Mouse (Mus musculus) forebrain, embryonic 14.5 days (tissue): ENCODE results near the gene Dmbt1. TPM values are rescaled to one million over a fixed set of nuclear protein-coding genes. Genes with fewer than 3 reads are reported as not detected.
"Not testable (repeated sequence)": the region's sequence is repeated elsewhere in the genome, so short reads cannot be mapped to it uniquely, and the experiment has no call there.

Source experiments
- ATAC-seq: fragments of 200-750 bp; cut with Nextera tagmentation; 2 replicates; pipeline ENCODE4 v1.8.0; 2017; ENCODE audit warnings: mild to moderate bottlenecking, moderate library complexity
- DNase-seq: peaks from one replicate; pipeline ENCODE4 v3.0.0-alpha.2; 2015; ENCODE audit warnings: low spot score
- H3K27ac ChIP-seq: fragments of 300-500 bp; sonication (generic); 2 replicates; pipeline ENCODE4 v1.5.1; 2014; ENCODE audit warnings: low read depth, mild to moderate bottlenecking, control low read depth, low read length, moderate library complexity
- H3K27me3 ChIP-seq: fragments of 300-500 bp; sonication (generic); replicated peaks from 2 replicates; pipeline ENCODE4 v1.6.1; 2014; ENCODE audit warnings: low read length, control low read depth, mixed read lengths; ENCODE audit not compliant: control insufficient read depth, insufficient read depth
- H3K36me3 ChIP-seq: fragments of 300-500 bp; sonication (generic); 2 replicates; pipeline ENCODE4 v1.6.1; 2014; ENCODE audit warnings: low read length, control low read depth; ENCODE audit not compliant: control insufficient read depth, insufficient read depth
- H3K4me1 ChIP-seq: fragments of 300-500 bp; sonication (generic); 2 replicates; pipeline ENCODE4 v1.6.1; 2014; ENCODE audit warnings: antibody characterized with exemption, low read length, control low read depth; ENCODE audit not compliant: control insufficient read depth, insufficient read depth
- H3K4me2 ChIP-seq: fragments of 300-500 bp; sonication (generic); 2 replicates; pipeline ENCODE4 v1.6.1; 2014; ENCODE audit warnings: mild to moderate bottlenecking, control low read depth, low read length
- H3K4me3 ChIP-seq: fragments of 300-500 bp; sonication (generic); 2 replicates; pipeline ENCODE4 v1.5.1; 2014; ENCODE audit warnings: low read depth, low read length, control low read depth
- H3K9ac ChIP-seq: fragments of 300-500 bp; sonication (generic); 2 replicates; pipeline ENCODE4 v1.6.1; 2014; ENCODE audit warnings: mild to moderate bottlenecking, low read length, control low read depth, moderate library complexity
- H3K9me3 ChIP-seq: fragments of 300-500 bp; sonication (generic); replicated peaks from 2 replicates; pipeline ENCODE4 v1.6.1; 2016; ENCODE audit warnings: low read length, control low read depth, mixed read lengths; ENCODE audit not compliant: control insufficient read depth
- WGBS: fragments of 180-500 bp; shearing (Covaris S2); extraction: QIAGEN DNeasy Blood & Tissue Kit; methylation state at CpG from one replicate; pipeline ENCODE4 v1.1.7; 2014; 5-methylcytosine and 5-hydroxymethylcytosine counted together
- polyA plus RNA-seq: library from polyadenylated mRNA; unstranded; fragments of >200 nt; fragmentation: Nextera tagmentation; extraction: Ambion mirVana; gene quantifications from 2 replicates; pipeline ENCODE4 v1.2.1, GENCODE M21; 2014

Dmbt1 gene
- polyA plus RNA-seq, 1 experiment from 2014 or later: not detected

GRCm38 (mm10) chr7:131062541-131062940, 30.7 kb downstream of the Dmbt1 start:
- WGBS: 89% methylated on average over 2 of the region's 2 CpGs
- H3K4me3 ChIP-seq: no peak overlapping the region
- no peaks in the 10 kb centered on the region for H3K36me3 ChIP-seq
- H3K4me1 ChIP-seq: no peaks in the 10 kb centered on the region
- no peak overlapping the region for H3K9ac ChIP-seq
- no peaks in the 10 kb centered on the region for H3K9me3 ChIP-seq
- no peaks in the 10 kb centered on the region for H3K27me3 ChIP-seq
- no peak overlapping the region for H3K27ac ChIP-seq
- no peak overlapping the region for H3K4me2 ChIP-seq
- ATAC-seq (no peak), DNase-seq (no peak)

DNA sequence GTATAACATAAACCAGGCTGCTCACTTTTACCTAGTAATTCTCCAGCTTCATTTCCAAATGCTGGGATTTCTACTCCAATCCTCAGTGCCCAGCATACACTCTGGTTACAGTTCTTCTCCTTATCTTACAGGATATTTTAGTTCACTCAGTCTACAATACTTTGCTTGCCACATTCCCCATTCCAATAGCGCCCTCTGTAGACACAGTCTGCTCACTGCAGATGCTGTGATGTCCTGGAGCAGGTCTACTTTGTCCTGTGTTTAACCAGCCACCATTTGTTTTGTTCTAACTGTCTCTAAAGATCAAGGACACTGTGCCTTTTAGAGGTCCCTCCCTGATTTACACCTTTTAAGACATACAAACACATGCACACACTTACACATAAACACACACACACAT, 36.3 kb downstream of the Dmbt1 start:
- H3K4me3 ChIP-seq, H3K9ac ChIP-seq, H3K9me3 ChIP-seq, DNase-seq, H3K36me3 ChIP-seq, H3K4me2 ChIP-seq, H3K27me3 ChIP-seq, H3K27ac ChIP-seq, H3K4me1 ChIP-seq, ATAC-seq: not testable (repeated sequence)
- WGBS: 4% methylated on average over 1 of the region's 1 CpGs

DNA sequence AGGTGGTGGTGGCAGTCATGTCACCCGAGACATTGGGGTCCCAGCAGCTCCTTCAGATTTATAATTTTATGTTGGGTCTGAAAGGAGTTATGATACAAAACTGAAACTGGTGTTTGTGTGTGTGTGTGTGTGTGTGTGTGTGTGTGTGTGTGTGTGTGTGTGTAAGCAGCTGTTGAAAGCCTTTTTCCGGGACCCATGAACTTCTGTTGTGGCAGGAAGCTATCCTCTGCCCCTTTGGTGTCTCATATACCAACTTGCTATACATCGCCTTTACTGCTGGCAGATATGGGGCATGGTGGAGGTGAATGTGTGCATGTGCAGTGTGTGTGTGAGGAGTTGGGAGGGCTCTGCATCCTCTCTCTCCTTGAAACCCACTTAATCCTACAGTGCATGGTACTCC, 41.6 kb downstream of the Dmbt1 start:
- H3K9me3 ChIP-seq, H3K4me2 ChIP-seq, H3K27me3 ChIP-seq, H3K36me3 ChIP-seq, H3K9ac ChIP-seq, DNase-seq, H3K4me3 ChIP-seq, ATAC-seq, H3K4me1 ChIP-seq, H3K27ac ChIP-seq: not testable (repeated sequence)
- WGBS: 87% methylated on average over 3 of the region's 3 CpGs

- H3K4me2 ChIP-seq, ATAC-seq, H3K27me3 ChIP-seq, H3K27ac ChIP-seq, DNase-seq, H3K4me3 ChIP-seq, H3K4me1 ChIP-seq, H3K9ac ChIP-seq, H3K36me3 ChIP-seq, H3K9me3 ChIP-seq: not testable (repeated sequence)
- 83% methylated on average over 6 of the region's 6 CpGs for WGBS
Measured at GRCm38 (mm10) chr7:131074098-131074497, 42.2 kb downstream of the Dmbt1 start.

GRCm38 (mm10) chr7:131075956-131076355, 44.1 kb downstream of the Dmbt1 start:
- H3K4me1 ChIP-seq: no peaks in the 10 kb centered on the region
- WGBS: 0% methylated on average over 1 of the region's 1 CpGs

DNA sequence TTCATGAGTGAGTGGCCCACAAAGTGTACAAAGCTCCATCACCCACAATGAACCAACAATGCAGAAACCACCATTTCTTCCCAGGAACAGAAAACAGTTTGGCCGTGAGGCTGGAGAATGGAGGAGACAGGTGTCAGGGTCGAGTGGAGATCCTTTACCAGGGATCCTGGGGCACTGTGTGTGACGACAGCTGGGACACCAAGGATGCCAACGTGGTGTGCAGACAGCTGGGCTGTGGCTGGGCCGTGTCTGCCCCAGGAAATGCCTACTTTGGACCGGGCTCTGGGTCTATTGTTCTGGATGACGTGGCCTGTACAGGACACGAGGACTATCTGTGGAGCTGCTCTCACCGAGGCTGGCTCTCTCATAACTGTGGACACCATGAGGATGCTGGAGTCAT, 50.5 kb downstream of the Dmbt1 start:
- WGBS: 85% methylated on average over 9 of the region's 9 CpGs
- not testable (repeated sequence) for H3K4me3 ChIP-seq, DNase-seq, H3K27ac ChIP-seq, H3K4me1 ChIP-seq, ATAC-seq, H3K9me3 ChIP-seq, H3K4me2 ChIP-seq, H3K36me3 ChIP-seq, H3K27me3 ChIP-seq, H3K9ac ChIP-seq

More at GRCm38 (mm10) chr7:131075956-131076355, 44.1 kb downstream of the Dmbt1 start:
- DNase-seq (peak; percentile 5), ATAC-seq (no peak)
- Histone ChIP-seq H3K4me2 (no peak overlapping the region), H3K27me3 (no peaks in the 10 kb centered on the region), H3K27ac (no peak overlapping the region), H3K4me3 (no peak overlapping the region), H3K9me3 (no peaks in the 10 kb centered on the region), H3K9ac (no peak overlapping the region), H3K36me3 (no peaks in the 10 kb centered on the region)

GRCm38 (mm10) chr7:131112486-131112885, 80.6 kb downstream of the Dmbt1 start:
- H3K4me1 ChIP-seq: no peaks in the 10 kb centered on the region
- no peaks in the 10 kb centered on the region for H3K36me3 ChIP-seq
- H3K9me3 ChIP-seq: no peaks in the 10 kb centered on the region
- DNase-seq (peak; percentile 77), ATAC-seq (no peak)
- H3K27ac ChIP-seq: no peak overlapping the region
- H3K27me3 ChIP-seq: no peaks in the 10 kb centered on the region
- no peak overlapping the region for H3K4me3 ChIP-seq
- 27% methylated on average over 3 of the region's 3 CpGs for WGBS
- H3K4me2 ChIP-seq: no peak overlapping the region
- H3K9ac ChIP-seq: no peak overlapping the region

DNA sequence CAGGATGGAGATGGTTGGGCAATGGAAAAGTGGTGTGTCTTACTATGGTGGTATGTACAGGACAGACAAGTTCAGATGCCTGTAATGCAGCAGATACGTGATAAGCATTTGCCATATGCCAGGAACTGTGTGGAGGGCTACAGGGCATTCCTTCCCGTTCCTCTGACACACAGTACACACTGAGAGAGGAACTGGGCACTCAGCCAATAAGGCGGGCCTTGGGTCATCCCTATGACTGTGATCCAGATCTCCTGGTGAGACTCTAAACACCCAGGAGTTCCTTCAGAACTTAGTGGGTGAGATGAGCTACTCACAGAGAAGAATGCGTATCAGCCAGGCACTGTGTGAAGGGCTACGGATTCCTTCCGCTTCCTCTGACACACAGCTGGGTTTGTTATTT, 81.8 kb downstream of the Dmbt1 start:
- Histone ChIP-seq H3K4me1 (no peaks in the 10 kb centered on the region), H3K27me3 (no peaks in the 10 kb centered on the region), H3K4me3 (no peak overlapping the region), H3K9me3 (no peaks in the 10 kb centered on the region), H3K4me2 (no peak overlapping the region), H3K36me3 (no peaks in the 10 kb centered on the region), H3K27ac (no peak overlapping the region), H3K9ac (no peak overlapping the region)
- ATAC-seq (no peak), DNase-seq (no peak)
- WGBS: 76% methylated on average over 6 of the region's 6 CpGs

- H3K4me2 ChIP-seq: no peak overlapping the region
- H3K36me3 ChIP-seq: no peaks in the 10 kb centered on the region
- H3K9me3 ChIP-seq: no peaks in the 10 kb centered on the region
- no peak overlapping the region for H3K4me3 ChIP-seq
- ATAC-seq: no peak
- no peak overlapping the region for H3K27ac ChIP-seq
- DNase-seq: no peak
- no peaks in the 10 kb centered on the region for H3K4me1 ChIP-seq
- 89% methylated on average over 2 of the region's 2 CpGs for WGBS
- H3K9ac ChIP-seq: no peak overlapping the region
- no peaks in the 10 kb centered on the region for H3K27me3 ChIP-seq
Measured at GRCm38 (mm10) chr7:131114434-131114833, 82.6 kb downstream of the Dmbt1 start.
